Mouse (Mus musculus): ENCODE results near the gene Actn2.

The Actn2 gene

GRCm38 (mm10) chr13:12256871-12257390 lies 83.6 kb downstream of the Actn2 start:
- DNase-seq (ENCODE audit: low spot score), result no peak

- no peak for DNase-seq (ENCODE audit: low spot score)
These were observed 84.5 kb downstream of the Actn2 start for GRCm38 (mm10) chr13:12255911-12256705.

- DNase-seq (ENCODE audit: low spot score), result no peak
These were observed 90.1 kb downstream of the Actn2 start for GRCm38 (mm10) chr13:12250496-12250895.

GRCm38 (mm10) chr13:12249195-12249898 lies 91.2 kb downstream of the Actn2 start:
- DNase-seq (ENCODE audit: low spot score), result no peak

- DNase-seq (ENCODE audit: low spot score), result no peak
These were observed 94.6 kb downstream of the Actn2 start for GRCm38 (mm10) chr13:12245938-12246337.

- DNase-seq (ENCODE audit: low spot score), result no peak
These were observed 96.6 kb downstream of the Actn2 start for GRCm38 (mm10) chr13:12243991-12244390.

GRCm38 (mm10) chr13:12232141-12232540 lies 108.4 kb downstream of the Actn2 start:
- no peak for DNase-seq (ENCODE audit: low spot score)

- DNase-seq (ENCODE audit: low spot score), result no peak
These were observed 112.3 kb downstream of the Actn2 start for GRCm38 (mm10) chr13:12228248-12228647.

GRCm38 (mm10) chr13:12227606-12228005 lies 113.0 kb downstream of the Actn2 start:
- DNase-seq (ENCODE audit: low spot score), result no peak

Data from ovary, postnatal 10 days (tissue).